Comparison of ENCODE assay signal across 25 mouse cellular contexts in the genomic region with DNA sequence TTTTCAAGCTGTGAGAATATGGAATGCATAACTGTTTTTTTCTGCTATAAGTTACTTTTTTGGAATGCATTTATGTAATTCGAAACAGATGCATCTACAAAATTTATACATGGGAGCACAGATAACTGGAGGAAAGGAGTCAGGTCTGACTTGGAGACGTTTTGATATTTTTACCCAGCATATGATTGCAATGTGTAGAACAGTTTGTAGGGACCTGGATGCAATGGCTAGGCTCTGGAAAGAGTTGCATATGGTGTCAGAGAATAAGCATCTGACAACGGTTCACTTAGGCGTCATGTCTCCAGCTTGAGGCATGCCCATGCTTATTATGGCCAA.
DNase-seq lines count a peak whose midpoint lies in the region; ATAC-seq and TF ChIP-seq lines count a peak whose summit lies in the region.
"Had no signal": no experiment of that assay in that cellular context is flagged by ENCODE, and none has a peak within 500 bp of the region (broad histone marks: within the 10 kb centered on the region; RNA-seq: fewer than 3 reads in every experiment).

No protein-coding gene starts in this region.

- H3K4me3 ChIP-seq in embryonic facial prominence, embryonic 13.5 days = no peak overlapping the region
- no peak overlapping the region for H3K4me3 ChIP-seq in embryonic facial prominence, embryonic 10.5 days
- H3K4me3 ChIP-seq in forebrain, postnatal 0 days (ENCODE audit: low read depth, low read length) = no peak overlapping the region
- no peak overlapping the region for H3K4me3 ChIP-seq in forebrain, embryonic 12.5 days (replicated peaks)
- H3K4me3 ChIP-seq in left cerebral cortex, adult 2 months = no peak overlapping the region
- no peak overlapping the region for H3K4me3 ChIP-seq in embryonic facial prominence, embryonic 15.5 days (replicated peaks)
- H3K4me3 ChIP-seq: erythroblast, embryonic 14.5 days; heart, embryonic 12.5 days; heart, embryonic 15.5 days; hindbrain, embryonic 10.5 days; hindbrain, embryonic 13.5 days; intestine, embryonic 15.5 days had no signal

- no peak for DNase-seq in embryonic facial prominence, embryonic 10.5 days (ENCODE audit: low spot score)
- peak; percentile 35 for DNase-seq in forebrain, postnatal 0 days
- DNase-seq in left cerebral cortex, adult 2 months (ENCODE audit: extremely low spot score in 1 of 2, low spot score in 2 of 2) = no peak
- DNase-seq in left cerebral cortex, adult 18-20 months (ENCODE audit: low spot score in 2 of 2) = no peak
- DNase-seq in thymus, postnatal 14 days = no peak
- DNase-seq: adrenal gland, adult 8-10 months; adrenal gland, postnatal 25 days; cerebellum, adult 11-12 months; cerebellum, adult 8-10 months; cerebellum, postnatal 14 days; gastrocnemius, postnatal 25 days; heart, adult 18-20 months; heart, postnatal 10 days; heart, postnatal 36 days had no signal

- ATAC-seq in embryonic facial prominence, embryonic 13.5 days (ENCODE audit: insufficient number of reproducible peaks, insufficient read depth, low FRiP score, low TSS enrichment, low read depth) = no peak
- peak; percentile 89 for ATAC-seq in forebrain, postnatal 0 days
- ATAC-seq in forebrain, embryonic 12.5 days (ENCODE audit: low FRiP score) = no peak
- ATAC-seq in embryonic facial prominence, embryonic 15.5 days (ENCODE audit: insufficient number of reproducible peaks, low FRiP score, low TSS enrichment, low read depth) = no peak
- ATAC-seq: activated CD4-positive, CD25-positive, alpha-beta regulatory T cell, adult 4 months; hindbrain, embryonic 16.5 days; intestine, embryonic 15.5 days had no signal

- no peaks in the 10 kb centered on the region for H3K9me3 ChIP-seq in embryonic facial prominence, embryonic 13.5 days
- H3K9me3 ChIP-seq in embryonic facial prominence, embryonic 10.5 days = no peaks in the 10 kb centered on the region
- H3K9me3 ChIP-seq in forebrain, postnatal 0 days (ENCODE audit: low read length) = no peaks in the 10 kb centered on the region
- no peaks in the 10 kb centered on the region for H3K9me3 ChIP-seq in forebrain, embryonic 12.5 days
- H3K9me3 ChIP-seq in embryonic facial prominence, embryonic 15.5 days (replicated peaks) = no peaks in the 10 kb centered on the region
- H3K9me3 ChIP-seq: heart, embryonic 12.5 days; heart, embryonic 15.5 days; hindbrain, embryonic 10.5 days; hindbrain, embryonic 13.5 days; intestine, embryonic 15.5 days had no signal

- 47% methylated on average over 4 of the region's 4 CpGs for WGBS in embryonic facial prominence, embryonic 13.5 days
- 84% methylated on average over 4 of the region's 4 CpGs for WGBS in embryonic facial prominence, embryonic 10.5 days
- 63% methylated on average over 4 of the region's 4 CpGs for WGBS in forebrain, postnatal 0 days
- 91% methylated on average over 4 of the region's 4 CpGs for WGBS in forebrain, embryonic 12.5 days
- WGBS in embryonic facial prominence, embryonic 15.5 days = 51% methylated on average over 4 of the region's 4 CpGs

- H3K4me1 ChIP-seq in embryonic facial prominence, embryonic 13.5 days = peaks cover 18% of the 10 kb centered on the region
- H3K4me1 ChIP-seq in embryonic facial prominence, embryonic 10.5 days = no peaks in the 10 kb centered on the region
- H3K4me1 ChIP-seq in forebrain, postnatal 0 days (ENCODE audit: insufficient read depth) = no peaks in the 10 kb centered on the region
- no peaks in the 10 kb centered on the region for H3K4me1 ChIP-seq in forebrain, embryonic 12.5 days
- H3K4me1 ChIP-seq in embryonic facial prominence, embryonic 15.5 days = peaks cover 5% of the 10 kb centered on the region
- H3K4me1 ChIP-seq: heart, embryonic 12.5 days; heart, embryonic 15.5 days; hindbrain, embryonic 13.5 days; intestine, embryonic 15.5 days had no signal

- H3K4me2 ChIP-seq in embryonic facial prominence, embryonic 13.5 days = no peak overlapping the region
- H3K4me2 ChIP-seq in forebrain, postnatal 0 days (ENCODE audit: low read depth) = no peak overlapping the region
- no peak overlapping the region for H3K4me2 ChIP-seq in forebrain, embryonic 12.5 days
- no peak overlapping the region for H3K4me2 ChIP-seq in embryonic facial prominence, embryonic 15.5 days (replicated peaks)
- H3K4me2 ChIP-seq: heart, embryonic 12.5 days; heart, embryonic 15.5 days; hindbrain, embryonic 13.5 days; intestine, embryonic 15.5 days had no signal

- peak overlapping the region; percentile 9; the same call in 1 of the 2 replicates for H3K27ac ChIP-seq in embryonic facial prominence, embryonic 13.5 days
- H3K27ac ChIP-seq in embryonic facial prominence, embryonic 10.5 days (replicated peaks) = no peak overlapping the region
- peak overlapping the region; percentile 40; the same call in 1 of the 2 replicates for H3K27ac ChIP-seq in forebrain, postnatal 0 days (ENCODE audit: low read depth, low read length)
- no peak overlapping the region for H3K27ac ChIP-seq in forebrain, embryonic 12.5 days
- peak overlapping the region; percentile 78 for H3K27ac ChIP-seq in left cerebral cortex, adult 2 months
- H3K27ac ChIP-seq in embryonic facial prominence, embryonic 15.5 days (replicated peaks) = peak overlapping the region; percentile 31; the same call in 1 of the 2 replicates
- H3K27ac ChIP-seq: heart, embryonic 15.5 days; hindbrain, embryonic 10.5 days; hindbrain, embryonic 13.5 days; intestine, embryonic 15.5 days had no signal

- no peak for TF ChIP-seq CTCF in forebrain, postnatal 0 days (IDR thresholded peaks at IDR 0.05; ENCODE audit: low read depth)
- TF ChIP-seq CTCF in left cerebral cortex, adult 2 months (IDR thresholded peaks at IDR 0.05) = no peak

- intact Hi-C loops in left cerebral cortex, adult 2 months (cut with DNase I) = no loop called here

- H3K36me3 ChIP-seq in embryonic facial prominence, embryonic 13.5 days = no peaks in the 10 kb centered on the region
- H3K36me3 ChIP-seq in embryonic facial prominence, embryonic 10.5 days (replicated peaks) = no peaks in the 10 kb centered on the region
- no peaks in the 10 kb centered on the region for H3K36me3 ChIP-seq in forebrain, postnatal 0 days (ENCODE audit: insufficient read depth)
- no peaks in the 10 kb centered on the region for H3K36me3 ChIP-seq in forebrain, embryonic 12.5 days (replicated peaks)
- no peaks in the 10 kb centered on the region for H3K36me3 ChIP-seq in embryonic facial prominence, embryonic 15.5 days
- H3K36me3 ChIP-seq: heart, embryonic 12.5 days; heart, embryonic 15.5 days; hindbrain, embryonic 10.5 days; hindbrain, embryonic 13.5 days; intestine, embryonic 15.5 days had no signal

- no peaks in the 10 kb centered on the region for H3K27me3 ChIP-seq in embryonic facial prominence, embryonic 13.5 days
- no peaks in the 10 kb centered on the region for H3K27me3 ChIP-seq in embryonic facial prominence, embryonic 10.5 days (replicated peaks; ENCODE audit: low read depth, poor library complexity, severe bottlenecking)
- no peaks in the 10 kb centered on the region for H3K27me3 ChIP-seq in forebrain, postnatal 0 days (ENCODE audit: insufficient read depth, low read length)
- no peaks in the 10 kb centered on the region for H3K27me3 ChIP-seq in forebrain, embryonic 12.5 days
- no peaks in the 10 kb centered on the region for H3K27me3 ChIP-seq in embryonic facial prominence, embryonic 15.5 days
- H3K27me3 ChIP-seq: heart, embryonic 12.5 days; heart, embryonic 15.5 days; hindbrain, embryonic 13.5 days; intestine, embryonic 15.5 days had no signal

- H3K9ac ChIP-seq in embryonic facial prominence, embryonic 13.5 days = no peak overlapping the region
- no peak overlapping the region for H3K9ac ChIP-seq in forebrain, postnatal 0 days
- no peak overlapping the region for H3K9ac ChIP-seq in forebrain, embryonic 12.5 days
- H3K9ac ChIP-seq in embryonic facial prominence, embryonic 15.5 days = no peak overlapping the region
- H3K9ac ChIP-seq: heart, embryonic 12.5 days; heart, embryonic 15.5 days; hindbrain, embryonic 13.5 days; intestine, embryonic 15.5 days had no signal

Comparison
In these comparisons a context has a peak if more than half of its experiments do, and no peak if none do; other contexts are left out.
1. H3K27ac ChIP-seq: peak in embryonic facial prominence, embryonic 13.5 days (single experiment), forebrain, postnatal 0 days (single experiment), left cerebral cortex, adult 2 months (single experiment) and embryonic facial prominence, embryonic 15.5 days (single experiment); none in embryonic facial prominence, embryonic 10.5 days (single experiment) and forebrain, embryonic 12.5 days (single experiment).